Mouse (Mus musculus): ENCODE measurements around the gene Adh6a. TPM values are rescaled to one million over a fixed set of nuclear protein-coding genes. Genes with fewer than 3 reads are reported as not detected.

Gene Adh6a
- not detected in 2 replicates for polyA plus RNA-seq (2015; fragmentation: Nextera tagmentation; extraction: Ambion mirVana)

- H3K4me3 ChIP-seq (replicated peaks): no peak within 1 kb of the TSS
- H3K36me3 ChIP-seq: no peaks in the 10 kb centered on the region
- H3K27me3 ChIP-seq: no peaks in the 10 kb centered on the region
- H3K9me3 ChIP-seq: no peaks in the 10 kb centered on the region
- no peak within 1 kb of the TSS for H3K4me2 ChIP-seq (replicated peaks)
- H3K9ac ChIP-seq (replicated peaks): no peak within 1 kb of the TSS
- WGBS: 87% methylated on average over 5 of the region's 5 CpGs
- ATAC-seq: no peak
- H3K27ac ChIP-seq: no peak within 1 kb of the TSS
- H3K4me1 ChIP-seq (replicated peaks): no peaks in the 10 kb centered on the region
These were observed at the start of gene Adh6a for GRCm38 (mm10) chr3:138312965-138313364. Adh6a (plus strand) TSS chr3:138313286.

- Histone ChIP-seq H3K27ac (no peak overlapping the region), H3K4me3 (replicated peaks) (no peak overlapping the region), H3K4me1 (replicated peaks) (no peaks in the 10 kb centered on the region), H3K27me3 (no peaks in the 10 kb centered on the region), H3K9ac (replicated peaks) (no peak overlapping the region), H3K9me3 (no peaks in the 10 kb centered on the region), H3K4me2 (replicated peaks) (no peak overlapping the region), H3K36me3 (no peaks in the 10 kb centered on the region)
- ATAC-seq: no peak
- 82% methylated on average over 3 of the region's 3 CpGs for WGBS
These were observed 48.4 kb upstream of the Adh6a start for GRCm38 (mm10) chr3:138264648-138265047.

- no peak overlapping the region for H3K27ac ChIP-seq
- H3K4me3 ChIP-seq (replicated peaks): no peak overlapping the region
- no peaks in the 10 kb centered on the region for H3K4me1 ChIP-seq (replicated peaks)
- H3K4me2 ChIP-seq (replicated peaks): no peak overlapping the region
- H3K9me3 ChIP-seq: no peaks in the 10 kb centered on the region
- no peak for ATAC-seq
- no peaks in the 10 kb centered on the region for H3K36me3 ChIP-seq
- no peak overlapping the region for H3K9ac ChIP-seq (replicated peaks)
- no peaks in the 10 kb centered on the region for H3K27me3 ChIP-seq
- 59% methylated on average over 1 of the region's 1 CpGs for WGBS
These were observed 42.6 kb upstream of the Adh6a start for GRCm38 (mm10) chr3:138270507-138270906.

- WGBS: 96% methylated on average over 2 of the region's 2 CpGs
- Histone ChIP-seq H3K4me1 (replicated peaks) (no peaks in the 10 kb centered on the region), H3K4me3 (replicated peaks) (no peak overlapping the region), H3K27me3 (no peaks in the 10 kb centered on the region), H3K9me3 (no peaks in the 10 kb centered on the region), H3K4me2 (replicated peaks) (no peak overlapping the region), H3K9ac (replicated peaks) (no peak overlapping the region), H3K36me3 (no peaks in the 10 kb centered on the region), H3K27ac (no peak overlapping the region)
- no peak for ATAC-seq
These were observed 41.8 kb upstream of the Adh6a start for GRCm38 (mm10) chr3:138271297-138271696.

- Histone ChIP-seq H3K27me3 (no peaks in the 10 kb centered on the region), H3K36me3 (no peaks in the 10 kb centered on the region), H3K9ac (replicated peaks) (no peak overlapping the region), H3K9me3 (no peaks in the 10 kb centered on the region), H3K27ac (no peak overlapping the region), H3K4me2 (replicated peaks) (no peak overlapping the region), H3K4me1 (replicated peaks) (no peaks in the 10 kb centered on the region), H3K4me3 (replicated peaks) (no peak overlapping the region)
- no peak for ATAC-seq
- WGBS: 90% methylated on average over 7 of the region's 7 CpGs
These were observed 40.0 kb upstream of the Adh6a start for GRCm38 (mm10) chr3:138273080-138273479.

GRCm38 (mm10) chr3:138275100-138275499, 38.0 kb upstream of the Adh6a start:
- H3K4me1 ChIP-seq (replicated peaks): no peaks in the 10 kb centered on the region
- no peak overlapping the region for H3K4me3 ChIP-seq (replicated peaks)
- no peak overlapping the region for H3K27ac ChIP-seq
- no peak for ATAC-seq
- H3K9me3 ChIP-seq: no peaks in the 10 kb centered on the region
- H3K9ac ChIP-seq (replicated peaks): no peak overlapping the region
- H3K27me3 ChIP-seq: no peaks in the 10 kb centered on the region
- WGBS: 98% methylated on average over 3 of the region's 3 CpGs
- H3K4me2 ChIP-seq (replicated peaks): no peak overlapping the region
- H3K36me3 ChIP-seq: no peaks in the 10 kb centered on the region

GRCm38 (mm10) chr3:138282556-138282955, 30.5 kb upstream of the Adh6a start:
- H3K36me3 ChIP-seq: no peaks in the 10 kb centered on the region
- 0 out of 2 replicates have a peak, but pooled peaks cover 5% of the 10 kb centered on the region for H3K4me1 ChIP-seq (replicated peaks)
- H3K9me3 ChIP-seq: no peaks in the 10 kb centered on the region
- H3K4me2 ChIP-seq (replicated peaks): no peak overlapping the region
- H3K9ac ChIP-seq (replicated peaks): no peak overlapping the region
- no peaks in the 10 kb centered on the region for H3K27me3 ChIP-seq
- ATAC-seq: no peak
- no peak overlapping the region for H3K4me3 ChIP-seq (replicated peaks)
- no peak overlapping the region for H3K27ac ChIP-seq
- WGBS: 63% methylated on average over 9 of the region's 9 CpGs

GRCm38 (mm10) chr3:138283831-138284230, 29.3 kb upstream of the Adh6a start:
- Histone ChIP-seq H3K27ac (no peak overlapping the region), H3K27me3 (no peaks in the 10 kb centered on the region), H3K4me3 (replicated peaks) (no peak overlapping the region), H3K4me1 (replicated peaks) (0 out of 2 replicates have a peak, but pooled peaks cover 5% of the 10 kb centered on the region), H3K4me2 (replicated peaks) (no peak overlapping the region), H3K36me3 (no peaks in the 10 kb centered on the region), H3K9me3 (no peaks in the 10 kb centered on the region), H3K9ac (replicated peaks) (no peak overlapping the region)
- no peak for ATAC-seq
- WGBS: 77% methylated on average over 1 of the region's 1 CpGs

- no peak for ATAC-seq
- no peaks in the 10 kb centered on the region for H3K9me3 ChIP-seq
- H3K4me3 ChIP-seq (replicated peaks): no peak overlapping the region
- H3K36me3 ChIP-seq: no peaks in the 10 kb centered on the region
- 0 out of 2 replicates have a peak, but pooled peaks cover 5% of the 10 kb centered on the region for H3K4me1 ChIP-seq (replicated peaks)
- 88% methylated on average over 7 of the region's 7 CpGs for WGBS
- H3K27ac ChIP-seq: no peak overlapping the region
- no peak overlapping the region for H3K9ac ChIP-seq (replicated peaks)
- no peak overlapping the region for H3K4me2 ChIP-seq (replicated peaks)
- H3K27me3 ChIP-seq: no peaks in the 10 kb centered on the region
These were observed 27.1 kb upstream of the Adh6a start for GRCm38 (mm10) chr3:138285986-138286385.

GRCm38 (mm10) chr3:138287686-138288085, 25.4 kb upstream of the Adh6a start:
- no peaks in the 10 kb centered on the region for H3K27me3 ChIP-seq
- H3K4me2 ChIP-seq (replicated peaks): no peak overlapping the region
- no peak overlapping the region for H3K27ac ChIP-seq
- H3K36me3 ChIP-seq: no peaks in the 10 kb centered on the region
- no peak overlapping the region for H3K4me3 ChIP-seq (replicated peaks)
- H3K9me3 ChIP-seq: no peaks in the 10 kb centered on the region
- H3K4me1 ChIP-seq (replicated peaks): no peaks in the 10 kb centered on the region
- WGBS: 87% methylated on average over 4 of the region's 4 CpGs
- no peak overlapping the region for H3K9ac ChIP-seq (replicated peaks)
- ATAC-seq: no peak

- no peaks in the 10 kb centered on the region for H3K27me3 ChIP-seq
- no peak overlapping the region for H3K9ac ChIP-seq (replicated peaks)
- no peaks in the 10 kb centered on the region for H3K9me3 ChIP-seq
- H3K27ac ChIP-seq: no peak overlapping the region
- no peak for ATAC-seq
- no peak overlapping the region for H3K4me3 ChIP-seq (replicated peaks)
- H3K4me2 ChIP-seq (replicated peaks): no peak overlapping the region
- WGBS: 60% methylated on average over 2 of the region's 2 CpGs
- H3K4me1 ChIP-seq (replicated peaks): no peaks in the 10 kb centered on the region
- no peaks in the 10 kb centered on the region for H3K36me3 ChIP-seq
These were observed 22.4 kb upstream of the Adh6a start for GRCm38 (mm10) chr3:138290672-138291071.

GRCm38 (mm10) chr3:138291529-138292117, 21.5 kb upstream of the Adh6a start:
- no peaks in the 10 kb centered on the region for H3K4me1 ChIP-seq (replicated peaks)
- no peak overlapping the region for H3K4me2 ChIP-seq (replicated peaks)
- ATAC-seq: no peak
- no peak overlapping the region for H3K4me3 ChIP-seq (replicated peaks)
- H3K27ac ChIP-seq: no peak overlapping the region
- no peaks in the 10 kb centered on the region for H3K9me3 ChIP-seq
- H3K27me3 ChIP-seq: no peaks in the 10 kb centered on the region
- WGBS: 95% methylated on average over 4 of the region's 4 CpGs
- H3K36me3 ChIP-seq: no peaks in the 10 kb centered on the region
- H3K9ac ChIP-seq (replicated peaks): no peak overlapping the region

GRCm38 (mm10) chr3:138293298-138293895, 19.7 kb upstream of the Adh6a start:
- 90% methylated on average over 7 of the region's 7 CpGs for WGBS
- no peak for ATAC-seq
- H3K4me1 ChIP-seq (replicated peaks): no peaks in the 10 kb centered on the region
- no peak overlapping the region for H3K4me3 ChIP-seq (replicated peaks)
- no peak overlapping the region for H3K27ac ChIP-seq
- peaks cover 8% of the 10 kb centered on the region; the same call in 1 of the 2 replicates for H3K9me3 ChIP-seq
- H3K9ac ChIP-seq (replicated peaks): no peak overlapping the region
- no peaks in the 10 kb centered on the region for H3K36me3 ChIP-seq
- H3K27me3 ChIP-seq: no peaks in the 10 kb centered on the region
- no peak overlapping the region for H3K4me2 ChIP-seq (replicated peaks)
